Mouse (Mus musculus): ENCODE results near the gene Cep44. TPM values are rescaled to one million over a fixed set of nuclear protein-coding genes. Genes with fewer than 3 reads are reported as not detected.

The Cep44 gene
- total and polyA plus RNA-seq, 3 experiments: 18.6 to 22.7 TPM; not detected in 1

DNA sequence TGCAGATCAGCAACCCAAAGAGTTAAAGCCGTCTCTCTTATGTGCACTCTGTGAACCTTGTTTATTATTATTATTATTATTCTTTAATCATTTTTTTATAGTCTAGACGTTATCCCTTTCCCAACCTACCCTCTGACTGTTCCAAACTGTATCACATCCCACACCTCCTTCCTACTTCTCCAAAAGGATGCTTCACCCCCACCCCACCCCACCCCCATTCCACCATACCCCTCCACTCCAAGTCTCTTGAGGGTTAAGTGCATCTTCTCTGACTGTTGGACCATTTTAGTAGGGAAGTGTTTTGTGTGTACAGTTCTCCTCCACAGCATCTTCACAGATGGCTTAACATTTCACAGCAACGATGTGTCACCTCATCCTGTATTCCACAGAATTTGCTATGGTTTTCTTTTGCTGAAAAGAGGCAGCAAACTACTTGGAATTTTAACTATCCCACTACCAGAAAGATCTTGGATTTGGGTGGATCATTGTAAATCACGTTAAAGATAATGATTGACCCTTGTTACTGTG, 41.8 kb downstream of the Cep44 start:
- Histone ChIP-seq H3K36me3 (ENCODE audit: control insufficient read depth in 1 of 2, insufficient read depth in 2 of 2, low read length in 2 of 2) (no peaks in the 10 kb centered on the region), H3K9ac (ENCODE audit: control insufficient read depth, low read depth, low read length, poor library complexity, severe bottlenecking) (no peak overlapping the region), H3K9me3 (replicated peaks; ENCODE audit: insufficient read depth, low read length) (no peaks in the 10 kb centered on the region), H3K27me3 (ENCODE audit: control insufficient read depth in 1 of 2, insufficient read depth in 2 of 2, low read length in 2 of 2) (no peaks in the 10 kb centered on the region), H3K27ac (ENCODE audit: control insufficient read depth, low read depth, low read length) (no peak overlapping the region), H3K4me3 (ENCODE audit: control insufficient read depth in 1 of 2, insufficient read depth in 1 of 2, low read depth in 2 of 2, low read length in 2 of 2) (no peak overlapping the region), H3K79me2 (ENCODE audit: control insufficient read depth, insufficient read depth, low read length, poor library complexity) (no peaks in the 10 kb centered on the region), H3K4me1 (ENCODE audit: control insufficient read depth in 1 of 2, insufficient read depth in 2 of 2, low read length in 2 of 2) (no peaks in the 10 kb centered on the region)
- no peak for TF ChIP-seq ETS1 (IDR thresholded peaks at IDR 0.05; ENCODE audit: low read depth, low read length)
- TF ChIP-seq EP300 (IDR thresholded peaks at IDR 0.05; ENCODE audit: low read depth in 1 of 2, low read length in 2 of 2): no peak
- no peak for DNase-seq (ENCODE audit: low read depth, low spot score)

DNA sequence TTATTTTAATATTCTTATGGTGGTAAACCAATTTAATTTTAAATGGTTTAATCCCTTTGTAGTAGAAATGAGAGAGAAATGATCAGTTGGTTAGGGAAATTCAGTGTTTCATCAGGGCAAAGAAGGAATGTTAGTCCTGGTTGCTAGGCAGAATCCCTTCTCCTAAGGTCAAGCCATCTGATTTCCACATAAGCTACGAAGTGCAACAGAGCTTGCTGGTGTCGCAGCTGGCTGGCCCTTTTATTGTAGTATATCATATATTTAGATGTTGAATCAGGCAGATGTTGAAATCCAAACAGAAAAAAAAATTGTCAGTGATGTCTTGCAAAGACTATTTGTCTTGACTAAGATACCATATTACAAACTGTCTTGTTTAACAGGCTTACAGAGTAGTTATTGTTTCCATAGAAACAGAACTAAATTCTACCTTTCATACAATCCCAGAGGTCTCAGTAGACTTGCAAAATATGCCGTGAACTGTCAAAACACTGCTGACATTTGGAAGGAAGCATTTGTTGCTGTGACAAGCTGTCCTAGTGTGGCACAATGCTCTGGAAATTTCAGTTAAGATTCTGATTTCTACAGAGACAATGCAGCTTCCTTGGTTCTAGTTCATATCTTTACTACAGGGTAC, 42.4 kb downstream of the Cep44 start:
- TF ChIP-seq CHD1 (IDR thresholded peaks at IDR 0.05; ENCODE audit: low read depth, low read length) (no peak), JUND (IDR thresholded peaks at IDR 0.05; ENCODE audit: low read depth, low read length) (no peak), MAFK (IDR thresholded peaks at IDR 0.05; ENCODE audit: borderline replicate concordance, low read depth, low read length) (no peak), E2F4 (IDR thresholded peaks at IDR 0.05; ENCODE audit: borderline replicate concordance, low read depth, low read length) (no peak), HCFC1 (IDR thresholded peaks at IDR 0.05; ENCODE audit: low read depth, low read length) (no peak), CHD2 (IDR thresholded peaks at IDR 0.05; ENCODE audit: low read length) (no peak), TBP (IDR thresholded peaks at IDR 0.05; ENCODE audit: low read depth, low read length) (no peak), POLR2A (IDR thresholded peaks at IDR 0.05; ENCODE audit: control insufficient read depth in 1 of 2, insufficient read depth in 1 of 2, low read depth in 1 of 2, low read length in 2 of 2, poor library complexity in 1 of 2) (no peak), ZMIZ1 (IDR thresholded peaks at IDR 0.05; ENCODE audit: low read depth, low read length) (no peak), POLR2AphosphoS2 (IDR thresholded peaks at IDR 0.05; ENCODE audit: low read length) (no peak), NRF1 (IDR thresholded peaks at IDR 0.05; ENCODE audit: insufficient read depth, low read depth, low read length, poor library complexity, severe bottlenecking) (no peak), EP300 (IDR thresholded peaks at IDR 0.05; ENCODE audit: low read depth in 1 of 2, low read length in 2 of 2) (no peak), RAD21 (IDR thresholded peaks at IDR 0.05; ENCODE audit: low read depth, low read length) (no peak)
- H3K27ac ChIP-seq (ENCODE audit: control insufficient read depth, low read depth, low read length): no peak overlapping the region
- no peak overlapping the region for H3K9ac ChIP-seq (ENCODE audit: control insufficient read depth, low read depth, low read length, poor library complexity, severe bottlenecking)
- H3K27me3 ChIP-seq (ENCODE audit: control insufficient read depth in 1 of 2, insufficient read depth in 2 of 2, low read length in 2 of 2): no peaks in the 10 kb centered on the region
- DNase-seq (ENCODE audit: low read depth, low spot score): no peak
- H3K4me1 ChIP-seq (ENCODE audit: control insufficient read depth in 1 of 2, insufficient read depth in 2 of 2, low read length in 2 of 2): no peaks in the 10 kb centered on the region
- H3K9me3 ChIP-seq (replicated peaks; ENCODE audit: insufficient read depth, low read length): no peaks in the 10 kb centered on the region
- no peaks in the 10 kb centered on the region for H3K79me2 ChIP-seq (ENCODE audit: control insufficient read depth, insufficient read depth, low read length, poor library complexity)
- H3K36me3 ChIP-seq (ENCODE audit: control insufficient read depth in 1 of 2, insufficient read depth in 2 of 2, low read length in 2 of 2): no peaks in the 10 kb centered on the region
- no peak overlapping the region for H3K4me3 ChIP-seq (ENCODE audit: control insufficient read depth in 1 of 2, insufficient read depth in 1 of 2, low read depth in 2 of 2, low read length in 2 of 2)

DNA sequence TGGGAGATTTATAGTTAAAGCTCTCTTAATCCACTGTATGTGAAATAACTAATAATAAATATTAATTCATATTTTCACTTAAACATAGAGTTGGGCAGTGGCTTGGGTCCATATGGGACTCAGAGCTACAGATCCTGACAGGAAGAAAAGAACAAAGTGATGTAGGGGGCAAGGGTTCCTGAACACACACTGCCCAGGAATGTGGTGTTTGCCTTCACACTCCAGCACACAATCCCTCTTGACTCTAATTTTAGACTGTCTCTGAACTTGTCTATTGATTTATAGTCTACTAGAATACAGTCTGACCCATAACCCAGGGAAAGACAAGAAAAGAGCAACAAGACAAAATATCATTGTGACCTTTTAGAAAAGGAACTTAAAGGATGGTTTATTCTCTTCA, 48.9 kb downstream of the Cep44 start:
- Histone ChIP-seq H3K27me3 (ENCODE audit: control insufficient read depth in 1 of 2, insufficient read depth in 2 of 2, low read length in 2 of 2) (no peaks in the 10 kb centered on the region), H3K4me1 (ENCODE audit: control insufficient read depth in 1 of 2, insufficient read depth in 2 of 2, low read length in 2 of 2) (no peaks in the 10 kb centered on the region), H3K27ac (ENCODE audit: control insufficient read depth, low read depth, low read length) (no peak overlapping the region), H3K79me2 (ENCODE audit: control insufficient read depth, insufficient read depth, low read length, poor library complexity) (no peaks in the 10 kb centered on the region), H3K9ac (ENCODE audit: control insufficient read depth, low read depth, low read length, poor library complexity, severe bottlenecking) (no peak overlapping the region), H3K9me3 (replicated peaks; ENCODE audit: insufficient read depth, low read length) (no peaks in the 10 kb centered on the region), H3K4me3 (ENCODE audit: control insufficient read depth in 1 of 2, insufficient read depth in 1 of 2, low read depth in 2 of 2, low read length in 2 of 2) (no peak overlapping the region), H3K36me3 (ENCODE audit: control insufficient read depth in 1 of 2, insufficient read depth in 2 of 2, low read length in 2 of 2) (no peaks in the 10 kb centered on the region)
- no peak for DNase-seq (ENCODE audit: low read depth, low spot score)
- TF ChIP-seq GABPA (IDR thresholded peaks at IDR 0.05; ENCODE audit: low read depth, low read length) (no peak), TBP (IDR thresholded peaks at IDR 0.05; ENCODE audit: low read depth, low read length) (no peak), MAX (IDR thresholded peaks at IDR 0.05; ENCODE audit: low read length) (no peak), MAFK (IDR thresholded peaks at IDR 0.05; ENCODE audit: borderline replicate concordance, low read depth, low read length) (no peak), GATA1 (IDR thresholded peaks at IDR 0.05; ENCODE audit: low read depth, low read length) (no peak), TCF12 (IDR thresholded peaks at IDR 0.05; ENCODE audit: low read depth, low read length) (no peak), CHD2 (IDR thresholded peaks at IDR 0.05; ENCODE audit: low read length) (no peak), JUND (IDR thresholded peaks at IDR 0.05; ENCODE audit: low read depth, low read length) (no peak), TAL1 (IDR thresholded peaks at IDR 0.05; ENCODE audit: low read length) (no peak), ZMIZ1 (IDR thresholded peaks at IDR 0.05; ENCODE audit: low read depth, low read length) (no peak), NRF1 (IDR thresholded peaks at IDR 0.05; ENCODE audit: insufficient read depth, low read depth, low read length, poor library complexity, severe bottlenecking) (no peak), KAT2A (conservative IDR thresholded peaks at IDR 0.05; ENCODE audit: low read depth, low read length) (no peak), SIN3A (IDR thresholded peaks at IDR 0.05; ENCODE audit: low read length) (no peak), SMC3 (IDR thresholded peaks at IDR 0.05; ENCODE audit: low read depth, low read length) (no peak), MEF2A (IDR thresholded peaks at IDR 0.05; ENCODE audit: extremely low read depth, insufficient replicate concordance, low read depth, low read length, poor library complexity, severe bottlenecking) (no peak), UBTF (IDR thresholded peaks at IDR 0.05; ENCODE audit: borderline replicate concordance, insufficient read depth, low read depth, low read length) (no peak), USF1 (IDR thresholded peaks at IDR 0.05; ENCODE audit: low read depth, low read length) (no peak)
